Mouse (Mus musculus) stomach, postnatal 0 days (tissue): Measurements from ENCODE around the gene Phip.

Experiments
- CTCF ChIP-seq: IDR thresholded peaks from 2 replicates; pipeline ENCODE4 v1.5.1; 2016; ENCODE audit warnings: antibody characterized with exemption, low read depth, mild to moderate bottlenecking, moderate library complexity
- EP300 ChIP-seq: optimal IDR thresholded peaks from 2 replicates; pipeline ENCODE3; 2016; ENCODE audit warnings: antibody characterized with exemption

GRCm38 (mm10) chr9:82831891-82832290, 143.4 kb downstream of the Phip start:
- no peak for TF ChIP-seq CTCF
- TF ChIP-seq EP300 = no peak
